ENCODE assay signal across 15 mouse cellular contexts in the genomic region with DNA sequence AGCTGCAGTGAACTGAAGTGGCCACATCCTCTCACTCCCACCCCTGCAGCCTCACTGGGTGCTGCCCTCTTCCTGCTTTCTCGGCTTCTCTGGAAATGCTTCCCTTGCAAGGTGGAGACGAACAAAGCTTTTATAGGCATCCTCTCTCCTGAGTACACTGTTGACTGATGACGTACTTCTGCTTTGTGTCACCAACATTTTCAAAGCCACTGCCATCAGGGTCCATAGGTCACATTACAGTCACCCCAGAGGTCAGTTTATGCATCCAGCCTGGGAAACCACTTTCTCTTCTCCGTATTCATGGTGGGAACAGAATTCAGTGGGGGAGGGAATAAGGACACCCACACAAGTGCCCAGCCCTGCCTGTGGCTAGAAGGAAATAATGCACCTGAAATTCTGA. TPM values are rescaled to one million over a fixed set of nuclear protein-coding genes. Genes with fewer than 3 reads are reported as not detected.
DNase-seq lines count a peak whose midpoint lies in the region; ATAC-seq and TF ChIP-seq lines count a peak whose summit lies in the region.
"Had no signal": no experiment of that assay in that cellular context is flagged by ENCODE, and none has a peak within 500 bp of the region (broad histone marks: within the 10 kb centered on the region; RNA-seq: fewer than 3 reads in every experiment).

No protein-coding gene starts in this region.

- H3K9ac ChIP-seq in hindbrain, embryonic 13.5 days = no peak overlapping the region
- H3K9ac ChIP-seq in hindbrain, embryonic 14.5 days = no peak overlapping the region
- H3K9ac ChIP-seq in midbrain, postnatal 0 days (replicated peaks; ENCODE audit: low read length, poor library complexity, severe bottlenecking) = 0 out of 2 replicates have a peak overlapping the region, but pooled peaks have one; percentile 19
- H3K9ac ChIP-seq: limb, embryonic 13.5 days had no signal

- peak overlapping the region; percentile 55; the same call in 1 of the 2 replicates for H3K27ac ChIP-seq in cerebellum, adult 2 months (ENCODE audit: insufficient read depth, low read length)
- peak overlapping the region; percentile 44; the same call in 1 of the 2 replicates for H3K27ac ChIP-seq in hindbrain, embryonic 13.5 days
- no peak overlapping the region for H3K27ac ChIP-seq in hindbrain, embryonic 14.5 days
- no peak overlapping the region for H3K27ac ChIP-seq in midbrain, postnatal 0 days (ENCODE audit: low read depth, low read length)
- H3K27ac ChIP-seq: limb, embryonic 13.5 days; stomach, postnatal 0 days had no signal

- H3K4me3 ChIP-seq in cerebellum, adult 2 months (replicated peaks; ENCODE audit: insufficient read depth, low read depth, low read length) = no peak overlapping the region
- H3K4me3 ChIP-seq in hindbrain, embryonic 13.5 days = no peak overlapping the region
- no peak overlapping the region for H3K4me3 ChIP-seq in hindbrain, embryonic 14.5 days (replicated peaks; ENCODE audit: low read length)
- no peak overlapping the region for H3K4me3 ChIP-seq in midbrain, postnatal 0 days (ENCODE audit: low read depth, low read length)
- H3K4me3 ChIP-seq: limb, embryonic 13.5 days had no signal

- 0 out of 2 replicates have a peak, but pooled peaks have one; percentile 28 for ATAC-seq in hindbrain, embryonic 13.5 days (ENCODE audit: low FRiP score)
- ATAC-seq in hindbrain, embryonic 14.5 days (ENCODE audit: low FRiP score) = no peak
- ATAC-seq in midbrain, postnatal 0 days (ENCODE audit: low FRiP score) = no peak

- no peak for TF ChIP-seq POLR2A in cerebellum, adult 2 months (IDR thresholded peaks at IDR 0.05; ENCODE audit: borderline replicate concordance, insufficient read depth, low read length)

- no peak for DNase-seq in cerebellum, adult 2 months
- no peak for DNase-seq in cerebellum, adult 9-11 months
- DNase-seq in hindbrain, embryonic 14.5 days (ENCODE audit: low spot score) = no peak
- DNase-seq in lung, postnatal 25 days (ENCODE audit: low spot score) = peak; percentile 14
- DNase-seq in lung, postnatal 36 days = no peak
- DNase-seq in midbrain, postnatal 0 days (ENCODE audit: low spot score) = no peak
- DNase-seq in retina, postnatal 1 day = no peak
- DNase-seq: adrenal gland, postnatal 36 days; layer of hippocampus, postnatal 36 days had no signal

- WGBS in cerebellum, adult 2 months = 78% methylated on average over 4 of the region's 4 CpGs
- WGBS in hindbrain, embryonic 13.5 days = 13% methylated on average over 4 of the region's 4 CpGs
- 25% methylated on average over 4 of the region's 4 CpGs for WGBS in hindbrain, embryonic 14.5 days
- 33% methylated on average over 4 of the region's 4 CpGs for WGBS in midbrain, postnatal 0 days

- H3K36me3 ChIP-seq in hindbrain, embryonic 13.5 days = peaks cover 67% of the 10 kb centered on the region
- H3K36me3 ChIP-seq in hindbrain, embryonic 14.5 days (replicated peaks; ENCODE audit: control insufficient read depth, insufficient read depth) = peaks cover 58% of the 10 kb centered on the region
- peaks cover 34% of the 10 kb centered on the region for H3K36me3 ChIP-seq in midbrain, postnatal 0 days (ENCODE audit: insufficient read depth, low read length)
- H3K36me3 ChIP-seq: limb, embryonic 13.5 days had no signal

- no peak for TF ChIP-seq CTCF in cerebellum, adult 2 months (IDR thresholded peaks at IDR 0.05; ENCODE audit: borderline replicate concordance, insufficient read depth, low read depth, low read length)
- no peak for TF ChIP-seq CTCF in midbrain, postnatal 0 days (IDR thresholded peaks at IDR 0.05)

- no peaks in the 10 kb centered on the region for H3K9me3 ChIP-seq in hindbrain, embryonic 13.5 days
- no peaks in the 10 kb centered on the region for H3K9me3 ChIP-seq in hindbrain, embryonic 14.5 days (ENCODE audit: control insufficient read depth, low read length)
- H3K9me3 ChIP-seq in midbrain, postnatal 0 days (ENCODE audit: low read length) = no peaks in the 10 kb centered on the region
- H3K9me3 ChIP-seq: limb, embryonic 13.5 days had no signal

- H3K4me1 ChIP-seq in cerebellum, adult 2 months (ENCODE audit: control insufficient read depth, insufficient read depth, low read length) = peaks cover 28% of the 10 kb centered on the region
- peaks cover 46% of the 10 kb centered on the region for H3K4me1 ChIP-seq in hindbrain, embryonic 13.5 days (replicated peaks)
- H3K4me1 ChIP-seq in hindbrain, embryonic 14.5 days (replicated peaks; ENCODE audit: control insufficient read depth, insufficient read depth, low read length) = peaks cover 24% of the 10 kb centered on the region; the same call in 1 of the 2 replicates
- H3K4me1 ChIP-seq in midbrain, postnatal 0 days (ENCODE audit: insufficient read depth, low read length) = peaks cover 4% of the 10 kb centered on the region
- H3K4me1 ChIP-seq: limb, embryonic 13.5 days had no signal

- no peaks in the 10 kb centered on the region for H3K27me3 ChIP-seq in cerebellum, adult 2 months (ENCODE audit: control insufficient read depth, insufficient read depth, low read length)
- H3K27me3 ChIP-seq in hindbrain, embryonic 13.5 days = no peaks in the 10 kb centered on the region
- no peaks in the 10 kb centered on the region for H3K27me3 ChIP-seq in hindbrain, embryonic 14.5 days (ENCODE audit: control insufficient read depth, insufficient read depth, low read length)
- H3K27me3 ChIP-seq in midbrain, postnatal 0 days (ENCODE audit: insufficient read depth, low read length) = no peaks in the 10 kb centered on the region

- H3K4me2 ChIP-seq in hindbrain, embryonic 13.5 days = no peak overlapping the region
- H3K4me2 ChIP-seq in hindbrain, embryonic 14.5 days (replicated peaks) = no peak overlapping the region
- no peak overlapping the region for H3K4me2 ChIP-seq in midbrain, postnatal 0 days (ENCODE audit: low read depth, low read length, poor library complexity, severe bottlenecking)
- H3K4me2 ChIP-seq: limb, embryonic 13.5 days had no signal

RNA-seq across cellular contexts. Expression of gene Wscd1, which starts 23.1 kb away (rescaled TPM):
- 96.2 and 106 TPM in 2 replicates for polyA plus RNA-seq in cerebellum, adult 2 months (2012; rRNA removed)
- 69.8 and 70.4 TPM in 2 replicates for polyA plus RNA-seq in hindbrain, embryonic 13.5 days (2015; fragmentation: Nextera tagmentation; extraction: Ambion mirVana)
- 55.1 and 61.2 TPM in 2 replicates for polyA plus RNA-seq in hindbrain, embryonic 14.5 days (2014; fragmentation: Nextera tagmentation; extraction: Ambion mirVana)
- total RNA-seq in midbrain, postnatal 0 days (2014; rRNA removed) = 143 and 167 TPM in 2 replicates
- polyA plus RNA-seq in midbrain, postnatal 0 days (2015; fragmentation: Nextera tagmentation; extraction: Ambion mirVana) = 81.5 and 82.4 TPM in 2 replicates
- total RNA-seq: common myeloid progenitor, adult 5-6 weeks; hematopoietic stem cell, adult 5-6 weeks; megakaryocyte progenitor cell, adult 5-6 weeks had no signal

Comparison
In these comparisons a context has a peak if more than half of its experiments do, and no peak if none do; other contexts are left out.
1. H3K27ac ChIP-seq: peak in cerebellum, adult 2 months (single experiment) and hindbrain, embryonic 13.5 days (single experiment); none in hindbrain, embryonic 14.5 days (single experiment) and midbrain, postnatal 0 days (single experiment).